Mouse (Mus musculus) left cerebral cortex, adult 8-10 months (tissue): ENCODE data around the gene Bcar3. TPM values are rescaled to one million over a fixed set of nuclear protein-coding genes. Genes with fewer than 3 reads are reported as not detected.

Source experiments
- DNase-seq, 2 experiments: peaks; one replicate each; pipeline ENCODE4 v3.0.0; 2022; ENCODE audit warnings: low spot score in 2 of 2
- total RNA-seq, 4 experiments: library from RNA; stranded (reverse); gene quantifications; 2 replicates each; pipeline ENCODE4 v1.2.4; 2022

The Bcar3 gene
- total RNA-seq, 4 experiments from 2014 or later, result 13.1 to 18.8 (median 16.8) TPM

DNA sequence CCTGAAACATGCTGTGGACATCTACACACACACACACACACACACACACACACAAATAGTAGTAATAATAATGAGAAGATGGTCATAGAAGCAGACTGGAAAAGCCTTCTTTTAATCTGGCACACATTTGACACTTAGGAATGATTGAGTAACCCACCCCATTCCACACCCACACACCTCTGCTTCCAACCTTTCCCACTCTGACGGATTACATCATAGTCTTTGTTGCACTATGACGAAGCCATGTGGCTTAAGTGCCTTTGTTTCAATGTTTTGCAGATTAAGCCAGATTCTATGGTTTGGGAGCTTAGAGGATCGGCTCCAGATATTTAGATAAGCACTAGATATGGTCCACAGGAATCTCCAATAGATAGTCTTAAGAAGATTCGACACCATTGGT is 42.1 kb downstream of the Bcar3 start:
- no peak for DNase-seq

GRCm38 (mm10) chr3:122337992-122338391 is 44.1 kb downstream of the Bcar3 start:
- DNase-seq, result no peak

DNA sequence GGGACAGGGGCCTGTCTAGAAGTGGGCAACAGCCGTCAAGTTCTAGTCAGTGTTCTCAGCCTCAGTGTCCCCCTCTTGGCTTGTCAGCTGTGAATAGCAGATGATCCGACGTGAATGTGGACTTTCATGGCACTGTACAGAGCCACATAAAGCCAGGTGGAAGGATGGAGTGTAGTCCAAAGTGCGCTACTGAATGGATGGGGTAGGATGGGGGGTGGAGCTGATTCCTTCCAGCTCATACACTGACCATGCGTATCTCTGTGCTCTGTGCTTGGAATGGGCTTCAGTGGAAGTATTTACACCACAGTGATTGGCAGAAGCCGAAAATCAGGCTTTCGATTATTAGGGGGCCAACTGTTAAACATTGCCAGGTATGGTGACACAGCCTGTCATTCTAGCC is 45.0 kb downstream of the Bcar3 start:
- no peak for DNase-seq

DNA sequence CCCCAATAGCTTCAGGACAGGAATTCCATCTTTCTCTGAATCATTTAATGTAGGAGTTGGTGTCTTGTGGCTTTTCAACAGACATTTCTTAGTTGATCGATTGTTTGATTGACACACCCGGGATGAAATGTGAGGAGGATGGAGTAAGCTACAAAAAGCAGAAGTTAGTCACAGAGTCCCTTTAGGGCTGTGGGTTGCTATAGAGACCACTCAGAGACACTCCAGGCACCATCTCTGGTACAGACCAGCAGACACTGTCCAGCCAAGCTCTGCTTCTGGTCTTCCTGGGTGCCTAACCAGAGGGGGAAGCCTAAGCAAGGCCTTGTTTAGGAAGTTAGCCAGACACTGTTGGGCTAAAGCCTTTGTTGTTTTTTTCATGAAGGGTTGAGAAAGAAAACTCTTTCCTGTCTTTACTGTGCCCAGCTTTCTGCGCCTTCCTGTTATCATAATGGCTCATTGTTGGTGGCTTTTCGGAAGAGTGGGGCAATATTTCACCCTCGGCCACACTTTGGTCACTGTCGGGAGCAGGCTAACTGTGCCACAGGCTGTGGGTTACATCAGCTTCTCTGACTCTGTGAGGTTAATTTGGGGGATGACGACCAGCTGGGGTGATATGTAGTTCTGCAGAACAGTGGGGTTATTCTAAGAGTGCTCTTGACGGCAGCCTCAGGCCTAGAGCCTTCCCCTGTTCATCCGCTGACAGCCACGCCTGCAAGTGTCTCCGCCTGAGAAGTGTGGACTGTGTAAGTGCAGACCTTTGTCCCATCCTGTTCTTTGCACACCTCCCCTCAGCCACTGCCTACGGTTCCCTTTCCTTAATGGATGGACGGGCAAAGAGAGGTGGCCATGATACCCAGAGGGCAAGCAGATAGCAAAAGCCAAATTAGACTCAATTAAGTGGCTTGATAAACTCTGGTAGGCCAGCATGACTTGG is 46.5 kb downstream of the Bcar3 start:
- DNase-seq, result no peak

- peak in 1 of 2 experiments; percentile 54 for DNase-seq
Measured at GRCm38 (mm10) chr3:122343437-122343853, 49.5 kb downstream of the Bcar3 start.

GRCm38 (mm10) chr3:122344350-122344749 is 50.4 kb downstream of the Bcar3 start:
- no peak for DNase-seq

DNA sequence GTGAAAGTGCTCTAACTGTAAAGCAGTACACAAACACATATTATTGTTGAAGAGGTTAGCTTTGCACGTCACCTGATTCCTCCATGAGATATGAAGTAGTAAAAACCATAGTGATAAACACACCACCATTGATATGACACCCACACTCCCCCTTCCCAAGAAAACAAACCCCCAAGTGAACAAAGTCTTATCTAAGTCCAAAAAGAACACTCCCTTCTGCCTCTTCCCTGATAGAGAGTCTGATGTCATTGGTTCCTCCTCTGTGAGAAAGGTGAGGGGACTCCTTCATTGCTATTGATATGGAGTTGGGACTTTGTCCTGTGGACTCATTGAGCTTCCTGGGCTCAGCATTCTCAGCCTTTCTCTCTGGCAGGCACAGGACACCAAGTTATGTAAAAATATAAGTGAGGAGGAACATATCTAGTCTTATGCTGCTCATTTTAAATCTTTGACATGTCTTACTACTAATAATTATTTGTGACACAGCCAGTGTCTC is 52.1 kb downstream of the Bcar3 start:
- DNase-seq, result no peak

DNA sequence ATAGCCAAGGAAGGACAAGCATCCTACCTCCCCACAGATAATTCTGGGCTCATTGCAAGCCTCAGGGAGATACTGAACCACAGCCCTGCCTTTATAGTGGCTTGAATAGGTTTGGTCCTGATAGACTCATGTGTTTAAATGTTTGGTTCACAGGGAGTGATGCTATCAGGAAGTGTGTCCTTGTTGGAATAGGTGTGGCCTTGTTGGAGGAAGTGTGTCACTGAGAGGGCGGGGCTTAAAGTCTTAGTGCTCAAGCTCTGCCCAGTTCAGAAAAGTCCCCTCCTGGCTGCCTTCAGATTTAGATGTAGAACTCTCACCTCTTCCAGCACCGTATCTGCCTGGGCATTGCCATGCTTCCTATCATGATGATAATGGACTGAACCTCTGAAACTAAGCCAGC is 52.7 kb downstream of the Bcar3 start:
- no peak for DNase-seq

GRCm38 (mm10) chr3:122348677-122349076 is 54.7 kb downstream of the Bcar3 start:
- no peak for DNase-seq

DNA sequence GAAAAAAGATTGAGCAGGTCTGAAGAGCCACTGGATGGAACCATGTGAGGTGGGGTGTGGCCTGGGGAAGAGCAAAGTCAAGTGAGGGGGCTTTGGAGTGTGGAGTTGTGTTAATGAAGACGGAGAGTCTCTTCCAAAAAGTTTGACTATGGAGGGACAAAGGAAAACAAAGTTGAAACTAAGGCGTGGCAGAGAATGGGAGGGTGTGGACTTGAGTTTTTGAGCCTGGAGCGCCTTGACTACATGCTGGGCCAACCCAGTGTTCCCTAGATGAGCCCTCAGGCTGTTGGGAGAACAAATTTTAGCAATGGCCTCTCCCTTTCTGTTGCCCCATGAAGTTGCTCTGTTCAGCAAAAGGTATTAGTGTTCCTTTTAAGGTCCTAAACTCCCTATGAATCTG is 58.9 kb downstream of the Bcar3 start:
- no peak for DNase-seq

- DNase-seq, result no peak
Measured at GRCm38 (mm10) chr3:122359426-122359825, 65.5 kb downstream of the Bcar3 start.

GRCm38 (mm10) chr3:122359954-122360353 is 66.0 kb downstream of the Bcar3 start:
- no peak for DNase-seq

- no peak for DNase-seq
Measured at GRCm38 (mm10) chr3:122360721-122361138, 66.8 kb downstream of the Bcar3 start.

DNA sequence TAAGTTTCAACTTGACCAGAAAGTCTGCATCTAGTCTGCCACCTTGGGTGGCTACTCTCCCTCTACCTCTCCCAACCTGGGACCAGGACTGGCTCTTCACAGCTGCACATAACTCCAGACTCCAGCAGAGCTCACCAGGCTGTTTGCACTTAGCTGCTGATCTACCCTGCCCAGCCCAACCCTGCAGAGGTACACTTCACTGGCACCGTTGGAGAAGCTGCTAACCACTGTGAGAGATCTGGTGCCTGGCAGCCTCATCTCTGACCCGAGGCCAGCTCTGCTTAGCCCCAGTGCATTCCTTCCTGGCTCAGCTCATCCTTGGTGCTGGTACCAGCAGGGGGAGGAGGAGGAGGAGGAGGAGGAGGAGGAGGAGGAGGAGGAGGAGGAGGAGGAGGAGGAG is 68.8 kb downstream of the Bcar3 start:
- no peak for DNase-seq

DNA sequence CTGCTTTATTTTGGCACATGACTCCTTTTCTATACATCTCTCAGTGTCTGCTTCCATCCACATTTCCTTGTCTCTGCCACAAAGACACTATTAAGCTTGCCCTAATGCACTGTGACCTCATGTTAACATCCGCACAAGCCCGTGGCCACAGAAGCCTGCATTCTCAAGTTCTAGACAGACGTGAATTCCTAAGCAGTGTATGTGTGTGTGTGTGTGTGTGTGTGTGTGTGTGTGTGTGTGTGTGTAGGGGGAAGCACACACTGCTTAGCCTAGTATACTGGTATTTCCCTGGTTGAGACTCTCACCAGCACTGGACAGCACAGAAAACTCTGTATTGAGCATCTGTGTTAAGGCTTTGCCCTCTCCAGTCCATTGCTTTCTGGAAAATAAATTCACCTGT is 70.6 kb downstream of the Bcar3 start:
- DNase-seq, result no peak

DNA sequence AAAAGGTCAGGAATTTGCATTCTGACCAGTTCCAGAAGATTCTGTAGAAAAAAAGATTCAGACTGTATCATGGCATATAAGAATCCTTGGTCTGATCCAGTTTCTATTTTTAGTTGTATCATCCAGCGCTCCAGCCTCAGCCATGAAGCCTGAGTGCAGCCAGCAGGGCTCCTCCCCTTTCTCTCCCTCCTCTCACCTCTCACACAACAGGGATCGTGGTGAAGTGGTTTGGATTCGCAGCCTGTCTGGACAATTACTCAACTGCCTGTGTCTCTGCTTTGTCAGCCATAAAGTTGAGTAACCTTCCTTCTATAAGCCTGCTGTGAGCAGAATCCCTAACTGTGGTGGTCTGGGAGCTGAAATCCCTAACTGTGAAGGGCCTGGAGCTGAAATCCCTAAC is 71.4 kb downstream of the Bcar3 start:
- DNase-seq, result no peak

DNA sequence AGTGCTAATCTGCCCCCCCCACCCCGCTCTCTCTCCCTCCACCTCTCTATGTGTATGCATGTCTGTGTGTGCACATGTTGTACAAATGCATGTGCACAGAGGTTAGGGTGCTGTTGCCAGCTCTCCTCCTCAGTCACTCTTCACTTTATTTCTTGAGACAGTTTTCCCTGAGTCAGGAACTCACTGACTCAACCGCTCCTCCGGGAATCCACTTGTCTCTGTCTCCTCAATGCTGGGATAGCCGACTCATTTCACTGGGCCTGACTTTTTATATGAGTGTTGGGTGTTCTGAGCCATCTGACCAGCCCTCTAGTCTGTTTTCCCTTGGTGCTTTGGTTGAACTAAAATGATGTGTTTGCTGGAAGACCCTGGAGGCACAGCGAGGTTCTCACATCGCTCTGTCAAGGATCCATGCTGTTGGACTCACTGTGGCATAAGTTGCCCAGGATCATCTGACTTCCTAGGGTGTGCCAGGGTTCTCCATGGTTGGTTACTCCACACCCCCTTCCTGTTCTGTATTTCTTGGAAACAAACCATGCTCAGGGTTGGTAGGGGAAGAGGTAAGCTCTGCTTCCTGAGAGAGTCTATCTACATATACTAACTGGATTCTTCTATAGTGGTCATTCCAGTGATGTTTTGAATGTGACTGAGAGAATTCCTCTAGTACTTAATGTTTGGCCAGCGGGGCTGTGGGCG is 77.9 kb downstream of the Bcar3 start:
- DNase-seq, result no peak

- no peak for DNase-seq
Measured at GRCm38 (mm10) chr3:122372617-122373016, 78.7 kb downstream of the Bcar3 start.

GRCm38 (mm10) chr3:122376011-122376410 is 82.1 kb downstream of the Bcar3 start:
- DNase-seq, result no peak

- no peak for DNase-seq
Measured at GRCm38 (mm10) chr3:122376412-122376831, 82.5 kb downstream of the Bcar3 start.

DNA sequence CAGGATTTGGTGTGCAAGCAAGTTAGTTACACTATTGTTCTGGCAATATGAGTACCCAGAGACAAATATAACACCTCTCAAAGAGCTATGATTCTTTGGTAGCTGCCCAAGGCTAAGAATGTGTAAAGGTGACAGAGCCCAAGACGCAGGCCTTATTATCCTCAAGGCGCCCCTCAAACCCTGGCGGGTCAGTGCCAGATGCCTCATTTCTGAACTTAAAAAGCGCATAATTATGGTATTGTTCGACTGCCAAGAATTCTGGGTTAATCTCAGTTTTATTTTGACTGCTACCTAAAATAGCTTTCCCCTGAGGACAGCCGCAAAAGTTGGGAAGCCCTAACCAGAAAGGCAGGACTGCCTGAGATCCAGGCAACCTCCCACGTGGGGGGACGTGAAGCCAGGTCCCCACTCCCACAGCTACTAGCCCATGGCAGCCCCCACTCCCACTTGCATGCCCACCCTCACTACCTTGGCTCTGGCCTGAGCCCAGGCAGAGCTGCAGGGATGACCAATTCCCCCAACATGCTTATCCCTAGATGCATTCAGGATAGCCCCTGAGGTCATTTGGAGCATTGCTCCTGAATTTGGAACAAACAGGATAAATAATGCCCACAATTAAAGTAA is 83.0 kb downstream of the Bcar3 start:
- DNase-seq, result no peak

DNA sequence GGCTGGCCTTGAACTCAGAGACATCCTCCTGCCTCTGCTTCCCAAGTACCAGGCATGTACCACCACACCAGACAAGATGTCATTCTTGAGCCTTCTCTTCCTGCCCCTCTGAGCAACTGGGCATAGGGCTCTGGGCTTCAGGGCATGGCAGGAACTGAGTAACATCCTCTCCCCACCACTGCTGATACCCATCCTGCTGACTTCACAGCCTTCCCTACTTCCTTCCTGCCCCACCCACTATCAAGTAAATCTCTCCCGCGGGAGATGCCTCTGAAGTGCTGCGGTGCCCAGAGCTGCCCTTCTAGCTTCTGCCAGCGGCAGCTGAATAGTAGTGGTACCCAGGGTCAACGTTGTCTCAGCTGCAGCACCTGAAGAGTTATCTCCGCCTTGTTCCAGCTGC is 84.7 kb downstream of the Bcar3 start:
- no peak for DNase-seq
